Mouse (Mus musculus) liver, adult 2 months (tissue): Measurements from ENCODE around the gene Robo4. TPM values are rescaled to one million over a fixed set of nuclear protein-coding genes. Genes with fewer than 3 reads are reported as not detected.

ENCODE experiments used
- DNase-seq: peaks from one replicate; pipeline ENCODE4 v3.0.0-alpha.2; 2011; ENCODE audit warnings: low read depth, low spot score; ENCODE audit errors: extremely low read depth
- H3K27ac ChIP-seq: fragments of 200-500 bp; replicated peaks from 2 replicates; pipeline ENCODE4 v1.5.1; 2012; ENCODE audit warnings: low read depth, mild to moderate bottlenecking, control low read depth, inconsistent platforms, low read length; ENCODE audit not compliant: insufficient read depth
- H3K27me3 ChIP-seq: fragments of 200-500 bp; 2 replicates; pipeline ENCODE4 v1.6.1; 2012; ENCODE audit warnings: mild to moderate bottlenecking, moderate library complexity, low read length, inconsistent platforms; ENCODE audit not compliant: control insufficient read depth, insufficient read depth
- H3K36me3 ChIP-seq: fragments of 200-500 bp; 2 replicates; pipeline ENCODE4 v1.6.1; 2012; ENCODE audit warnings: low read length, inconsistent platforms; ENCODE audit not compliant: control insufficient read depth, insufficient read depth
- H3K4me1 ChIP-seq: fragments of 200-500 bp; 2 replicates; pipeline ENCODE4 v1.6.1; 2011; ENCODE audit warnings: low read length; ENCODE audit not compliant: control insufficient read depth, insufficient read depth
- H3K4me3 ChIP-seq: fragments of 200-500 bp; 2 replicates; pipeline ENCODE4 v1.5.1; 2011; ENCODE audit warnings: low read depth, mild to moderate bottlenecking, control low read depth, low read length, moderate library complexity; ENCODE audit not compliant: insufficient read depth
- H3K79me2 ChIP-seq: fragments of 200-500 bp; 2 replicates; pipeline ENCODE4 v1.6.1; 2012; ENCODE audit warnings: inconsistent platforms, mild to moderate bottlenecking, low read length, moderate library complexity; ENCODE audit not compliant: control insufficient read depth, insufficient read depth
- H3K9ac ChIP-seq: fragments of 200-500 bp; 2 replicates; pipeline ENCODE4 v1.6.1; 2012; ENCODE audit warnings: low read depth, mild to moderate bottlenecking, control low read depth, inconsistent platforms, low read length
- CTCF ChIP-seq: fragments of 200-500 bp; IDR thresholded peaks from 2 replicates; pipeline ENCODE4 v1.5.1; 2011; ENCODE audit warnings: low read depth, low read length, control low read depth
- POLR2A ChIP-seq: fragments of 200-500 bp; IDR thresholded peaks from 2 replicates; pipeline ENCODE4 v1.6.1; 2011; ENCODE audit warnings: low read length, control low read depth; ENCODE audit not compliant: insufficient read depth; ENCODE audit errors: extremely low read depth
- WGBS: fragments of 180-500 bp; shearing (Covaris S2); methylation state at CpG from one replicate; pipeline ENCODE4 v1.1.7; 2018; 5-methylcytosine and 5-hydroxymethylcytosine counted together
- polyA plus RNA-seq: library from polyadenylated mRNA; depleted of rRNA; stranded (reverse); fragments of >200 nt; gene quantifications from 2 replicates; pipeline ENCODE4 v1.2.3, GENCODE M21; 2012
- total RNA-seq: library from RNA; depleted of rRNA; stranded (reverse); fragments of >200 nt; gene quantifications from 2 replicates; pipeline ENCODE4 v1.2.3, GENCODE M21; 2014

The Robo4 gene
- total and polyA plus RNA-seq, 2 experiments: 3.6 to 7.4 TPM

- H3K27me3 ChIP-seq: no peaks in the 10 kb centered on the region
- WGBS: 67% methylated on average over 8 of the region's 8 CpGs
- H3K79me2 ChIP-seq: no peaks in the 10 kb centered on the region
- H3K4me3 ChIP-seq: no peak overlapping the region
- DNase-seq: no peak
- TF ChIP-seq POLR2A (no peak), CTCF (no peak)
- H3K36me3 ChIP-seq: no peaks in the 10 kb centered on the region; the same call in 1 of the 2 replicates
- H3K27ac ChIP-seq: no peak overlapping the region
- H3K4me1 ChIP-seq: no peaks in the 10 kb centered on the region
- no peak overlapping the region for H3K9ac ChIP-seq
Measured at GRCm38 (mm10) chr9:37409698-37410445, 8.2 kb downstream of the Robo4 start.

GRCm38 (mm10) chr9:37412989-37413388 lies 11.3 kb downstream of the Robo4 start:
- H3K4me1 ChIP-seq: no peaks in the 10 kb centered on the region
- no peak for DNase-seq
- no peaks in the 10 kb centered on the region for H3K79me2 ChIP-seq
- no peak for TF ChIP-seq CTCF
- no peak for TF ChIP-seq POLR2A
- no peaks in the 10 kb centered on the region for H3K27me3 ChIP-seq
- H3K9ac ChIP-seq: no peak overlapping the region
- no peaks in the 10 kb centered on the region for H3K36me3 ChIP-seq
- WGBS: 55% methylated on average over 3 of the region's 3 CpGs
- no peak overlapping the region for H3K4me3 ChIP-seq
- H3K27ac ChIP-seq: no peak overlapping the region

GRCm38 (mm10) chr9:37414666-37415065 lies 13.0 kb downstream of the Robo4 start:
- TF ChIP-seq POLR2A (no peak), CTCF (no peak)
- 39% methylated on average over 3 of the region's 3 CpGs for WGBS
- DNase-seq: peak; percentile 80
- Histone ChIP-seq H3K4me1 (no peaks in the 10 kb centered on the region), H3K4me3 (no peak overlapping the region), H3K79me2 (no peaks in the 10 kb centered on the region), H3K27me3 (no peaks in the 10 kb centered on the region), H3K9ac (no peak overlapping the region), H3K36me3 (no peaks in the 10 kb centered on the region), H3K27ac (no peak overlapping the region)

GRCm38 (mm10) chr9:37418791-37419190 lies 17.1 kb downstream of the Robo4 start:
- H3K36me3 ChIP-seq: no peaks in the 10 kb centered on the region
- H3K9ac ChIP-seq: no peak overlapping the region
- no peak for DNase-seq
- H3K4me1 ChIP-seq: 0 out of 2 replicates have a peak, but pooled peaks cover 2% of the 10 kb centered on the region
- 69% methylated on average over 4 of the region's 4 CpGs for WGBS
- no peak overlapping the region for H3K27ac ChIP-seq
- H3K79me2 ChIP-seq: no peaks in the 10 kb centered on the region
- TF ChIP-seq CTCF (no peak), POLR2A (no peak)
- no peak overlapping the region for H3K4me3 ChIP-seq
- no peaks in the 10 kb centered on the region for H3K27me3 ChIP-seq

- WGBS: under 1% methylated on average over 27 of the region's 27 CpGs
- Histone ChIP-seq H3K9ac (peak overlapping the region; percentile 53), H3K27me3 (no peaks in the 10 kb centered on the region)
Measured at GRCm38 (mm10) chr9:37420676-37421075, 19.0 kb downstream of the Robo4 start.

GRCm38 (mm10) chr9:37421239-37421638 lies 19.5 kb downstream of the Robo4 start:
- DNase-seq: peak; percentile 79
- Histone ChIP-seq H3K36me3 (no peaks in the 10 kb centered on the region), H3K4me1 (0 out of 2 replicates have a peak, but pooled peaks cover 2% of the 10 kb centered on the region), H3K9ac (no peak overlapping the region), H3K4me3 (peak overlapping the region; percentile 0), H3K27ac (peak overlapping the region; percentile 26; the same call in 1 of the 2 replicates), H3K27me3 (no peaks in the 10 kb centered on the region), H3K79me2 (no peaks in the 10 kb centered on the region)
- no peak for TF ChIP-seq POLR2A
- TF ChIP-seq CTCF: no peak
- 17% methylated on average over 12 of the region's 12 CpGs for WGBS

More at GRCm38 (mm10) chr9:37420676-37421075, 19.0 kb downstream of the Robo4 start:
- Histone ChIP-seq H3K27ac (peak overlapping the region; percentile 26; the same call in 1 of the 2 replicates), H3K79me2 (no peaks in the 10 kb centered on the region), H3K4me3 (peak overlapping the region; percentile 51), H3K4me1 (0 out of 2 replicates have a peak, but pooled peaks cover 2% of the 10 kb centered on the region), H3K36me3 (no peaks in the 10 kb centered on the region)
- TF ChIP-seq POLR2A: 0 out of 2 replicates have a peak, but pooled peaks have one; percentile 19
- TF ChIP-seq CTCF: peak; percentile 68
- DNase-seq: peak; percentile 84
